Mouse (Mus musculus): Measurements from ENCODE around the gene Pfdn6. TPM values are rescaled to one million over a fixed set of nuclear protein-coding genes. Genes with fewer than 3 reads are reported as not detected.

Pfdn6 gene
- polyA plus RNA-seq, 1 experiment from 2014 or later: 147 TPM

- 2% methylated on average over 15 of the region's 17 CpGs for WGBS
- no peaks in the 10 kb centered on the region for H3K36me3 ChIP-seq (ENCODE audit: insufficient read depth, low read length)
- ATAC-seq (replicated peaks; ENCODE audit: low FRiP score, low read depth) (peak; percentile 87), DNase-seq (ENCODE audit: low spot score) (peak; percentile 56)
- peaks cover 6% of the 10 kb centered on the region; the same call in 1 of the 2 replicates for H3K27me3 ChIP-seq (ENCODE audit: insufficient read depth, low read length)
- H3K27ac ChIP-seq: no peak overlapping the region
- 0 out of 2 replicates have a peak, but pooled peaks have one; percentile 1 for TF ChIP-seq CTCF (IDR thresholded peaks at IDR 0.05; ENCODE audit: low read depth)
- peaks cover 10% of the 10 kb centered on the region; the same call in 1 of the 2 replicates for H3K4me1 ChIP-seq (replicated peaks; ENCODE audit: insufficient read depth, low read length)
- H3K9me3 ChIP-seq (replicated peaks; ENCODE audit: low read length): no peaks in the 10 kb centered on the region
- H3K4me3 ChIP-seq (replicated peaks; ENCODE audit: low read depth, low read length): peak overlapping the region; percentile 38
- peak overlapping the region; percentile 50 for H3K9ac ChIP-seq (ENCODE audit: low read depth, low read length)
- H3K4me2 ChIP-seq (ENCODE audit: low read length): peak overlapping the region; percentile 75
These were observed 38.5 kb upstream of the Pfdn6 start for GRCm38 (mm10) chr17:33978631-33979031.

GRCm38 (mm10) chr17:33977861-33978557, 37.9 kb upstream of the Pfdn6 start:
- no peak for TF ChIP-seq CTCF (IDR thresholded peaks at IDR 0.05; ENCODE audit: low read depth)
- Histone ChIP-seq H3K9ac (ENCODE audit: low read depth, low read length) (peak overlapping the region; percentile 50), H3K27me3 (ENCODE audit: insufficient read depth, low read length) (peaks cover 6% of the 10 kb centered on the region; the same call in 1 of the 2 replicates), H3K4me2 (ENCODE audit: low read length) (peak overlapping the region; percentile 75), H3K4me1 (replicated peaks; ENCODE audit: insufficient read depth, low read length) (peaks cover 10% of the 10 kb centered on the region; the same call in 1 of the 2 replicates), H3K9me3 (replicated peaks; ENCODE audit: low read length) (no peaks in the 10 kb centered on the region), H3K27ac (no peak overlapping the region), H3K4me3 (replicated peaks; ENCODE audit: low read depth, low read length) (peak overlapping the region; percentile 38), H3K36me3 (ENCODE audit: insufficient read depth, low read length) (no peaks in the 10 kb centered on the region)
- 1% methylated on average over 57 of the region's 57 CpGs for WGBS
- DNase-seq (ENCODE audit: low spot score) (no peak), ATAC-seq (replicated peaks; ENCODE audit: low FRiP score, low read depth) (no peak)

GRCm38 (mm10) chr17:33973572-33973971, 33.4 kb upstream of the Pfdn6 start:
- Histone ChIP-seq H3K4me1 (replicated peaks; ENCODE audit: insufficient read depth, low read length) (peaks cover 3% of the 10 kb centered on the region; the same call in 1 of the 2 replicates), H3K4me3 (replicated peaks; ENCODE audit: low read depth, low read length) (no peak overlapping the region), H3K9me3 (replicated peaks; ENCODE audit: low read length) (no peaks in the 10 kb centered on the region), H3K36me3 (ENCODE audit: insufficient read depth, low read length) (no peaks in the 10 kb centered on the region), H3K9ac (ENCODE audit: low read depth, low read length) (no peak overlapping the region), H3K4me2 (ENCODE audit: low read length) (no peak overlapping the region), H3K27ac (no peak overlapping the region), H3K27me3 (ENCODE audit: insufficient read depth, low read length) (0 out of 2 replicates have a peak, but pooled peaks cover 6% of the 10 kb centered on the region)
- DNase-seq (ENCODE audit: low spot score): no peak
- no peak for ATAC-seq (replicated peaks; ENCODE audit: low FRiP score, low read depth)
- 59% methylated on average over 3 of the region's 3 CpGs for WGBS
- no peak for TF ChIP-seq CTCF (IDR thresholded peaks at IDR 0.05; ENCODE audit: low read depth)

GRCm38 (mm10) chr17:33972691-33973090, 32.5 kb upstream of the Pfdn6 start:
- no peaks in the 10 kb centered on the region for H3K9me3 ChIP-seq (replicated peaks; ENCODE audit: low read length)
- ATAC-seq (replicated peaks; ENCODE audit: low FRiP score, low read depth): no peak
- WGBS: 0% methylated on average over 1 of the region's 1 CpGs
- 0 out of 2 replicates have a peak, but pooled peaks cover 2% of the 10 kb centered on the region for H3K27me3 ChIP-seq (ENCODE audit: insufficient read depth, low read length)
- H3K4me1 ChIP-seq (replicated peaks; ENCODE audit: insufficient read depth, low read length): no peaks in the 10 kb centered on the region
- no peak for TF ChIP-seq CTCF (IDR thresholded peaks at IDR 0.05; ENCODE audit: low read depth)
- DNase-seq (ENCODE audit: low spot score): peak; percentile 80
- no peak overlapping the region for H3K27ac ChIP-seq
- no peaks in the 10 kb centered on the region for H3K36me3 ChIP-seq (ENCODE audit: insufficient read depth, low read length)
- no peak overlapping the region for H3K9ac ChIP-seq (ENCODE audit: low read depth, low read length)
- H3K4me2 ChIP-seq (ENCODE audit: low read length): no peak overlapping the region
- H3K4me3 ChIP-seq (replicated peaks; ENCODE audit: low read depth, low read length): no peak overlapping the region

GRCm38 (mm10) chr17:33969394-33969793, 29.3 kb upstream of the Pfdn6 start:
- ATAC-seq (replicated peaks; ENCODE audit: low FRiP score, low read depth) (no peak), DNase-seq (ENCODE audit: low spot score) (no peak)
- H3K4me3 ChIP-seq (replicated peaks; ENCODE audit: low read depth, low read length): no peak overlapping the region
- H3K9me3 ChIP-seq (replicated peaks; ENCODE audit: low read length): no peaks in the 10 kb centered on the region
- H3K27me3 ChIP-seq (ENCODE audit: insufficient read depth, low read length): no peaks in the 10 kb centered on the region
- H3K9ac ChIP-seq (ENCODE audit: low read depth, low read length): no peak overlapping the region
- H3K27ac ChIP-seq: no peak overlapping the region
- peaks cover 9% of the 10 kb centered on the region; the same call in 1 of the 2 replicates for H3K36me3 ChIP-seq (ENCODE audit: insufficient read depth, low read length)
- no peak overlapping the region for H3K4me2 ChIP-seq (ENCODE audit: low read length)
- TF ChIP-seq CTCF (IDR thresholded peaks at IDR 0.05; ENCODE audit: low read depth): peak; percentile 39; the same call in 1 of the 2 replicates
- WGBS: 82% methylated on average over 4 of the region's 4 CpGs
- H3K4me1 ChIP-seq (replicated peaks; ENCODE audit: insufficient read depth, low read length): no peaks in the 10 kb centered on the region

GRCm38 (mm10) chr17:33968927-33969326, 28.8 kb upstream of the Pfdn6 start:
- Histone ChIP-seq H3K4me2 (ENCODE audit: low read length) (no peak overlapping the region), H3K9ac (ENCODE audit: low read depth, low read length) (no peak overlapping the region), H3K36me3 (ENCODE audit: insufficient read depth, low read length) (peaks cover 9% of the 10 kb centered on the region; the same call in 1 of the 2 replicates), H3K27ac (no peak overlapping the region), H3K27me3 (ENCODE audit: insufficient read depth, low read length) (no peaks in the 10 kb centered on the region), H3K4me1 (replicated peaks; ENCODE audit: insufficient read depth, low read length) (no peaks in the 10 kb centered on the region), H3K9me3 (replicated peaks; ENCODE audit: low read length) (no peaks in the 10 kb centered on the region), H3K4me3 (replicated peaks; ENCODE audit: low read depth, low read length) (no peak overlapping the region)
- DNase-seq (ENCODE audit: low spot score) (peak; percentile 74), ATAC-seq (replicated peaks; ENCODE audit: low FRiP score, low read depth) (peak; percentile 55)
- TF ChIP-seq CTCF (IDR thresholded peaks at IDR 0.05; ENCODE audit: low read depth): peak; percentile 56; the same call in 1 of the 2 replicates
- WGBS: 32% methylated on average over 5 of the region's 5 CpGs
